Mouse (Mus musculus) bone marrow macrophage, adult 2 months (primary cell): Measurements from ENCODE around the gene Card14. TPM values are rescaled to one million over a fixed set of nuclear protein-coding genes. Genes with fewer than 3 reads are reported as not detected.
A peak's percentile ranks its signal among the peaks of the same experiment; 100 is the strongest.
"Not testable (repeated sequence)": the region's sequence is repeated elsewhere in the genome, so short reads cannot be mapped to it uniquely, and the experiment has no call there.

Source experiments
- H3K27ac ChIP-seq: 2 replicates; pipeline ENCODE4 v1.5.1; 2012; ENCODE audit warnings: low read depth, low read length; ENCODE audit not compliant: insufficient read depth
- H3K4me1 ChIP-seq: 2 replicates; pipeline ENCODE4 v1.6.1; 2012; ENCODE audit warnings: low read length; ENCODE audit not compliant: control insufficient read depth, insufficient read depth
- H3K4me3 ChIP-seq: 2 replicates; pipeline ENCODE4 v1.5.1; 2012; ENCODE audit warnings: mild to moderate bottlenecking, low read length, moderate library complexity; ENCODE audit not compliant: insufficient read depth
- CTCF ChIP-seq: IDR thresholded peaks from 2 replicates; pipeline ENCODE4 v1.5.1; 2012; ENCODE audit warnings: low read depth, mild to moderate bottlenecking, low read length, moderate library complexity
- POLR2A ChIP-seq: IDR thresholded peaks from 2 replicates; pipeline ENCODE4 v1.6.1; 2012; ENCODE audit warnings: mild to moderate bottlenecking, low read depth, low read length, borderline replicate concordance
- polyA plus RNA-seq: library from polyadenylated mRNA; stranded (reverse); fragments of >200 nt; gene quantifications from 2 replicates; pipeline ENCODE4 v1.2.4, GENCODE M21; 2012; ENCODE audit not compliant: missing spikeins, insufficient read depth, insufficient read length

The Card14 gene
- polyA plus RNA-seq, result not detected in 2 replicates

DNA sequence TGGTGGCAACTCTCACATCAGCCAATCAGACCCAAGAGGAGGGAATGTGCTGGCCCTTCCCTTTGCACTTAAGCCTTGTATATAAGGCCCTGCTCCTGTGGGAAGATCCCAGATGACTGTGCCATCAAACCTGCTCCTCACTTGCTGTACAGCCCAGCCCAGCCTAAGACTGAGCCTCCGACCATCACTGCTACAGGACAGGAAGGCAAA, at the start of gene Card14:
Gene Card14 (plus strand): TSS at position 111 of the 210 bp plus-strand sequence.
- TF ChIP-seq POLR2A (no peak), CTCF (no peak)
- Histone ChIP-seq H3K4me1 (no peaks in the 10 kb centered on the region), H3K4me3 (no peak within 1 kb of the TSS), H3K27ac (no peak within 1 kb of the TSS)

DNA sequence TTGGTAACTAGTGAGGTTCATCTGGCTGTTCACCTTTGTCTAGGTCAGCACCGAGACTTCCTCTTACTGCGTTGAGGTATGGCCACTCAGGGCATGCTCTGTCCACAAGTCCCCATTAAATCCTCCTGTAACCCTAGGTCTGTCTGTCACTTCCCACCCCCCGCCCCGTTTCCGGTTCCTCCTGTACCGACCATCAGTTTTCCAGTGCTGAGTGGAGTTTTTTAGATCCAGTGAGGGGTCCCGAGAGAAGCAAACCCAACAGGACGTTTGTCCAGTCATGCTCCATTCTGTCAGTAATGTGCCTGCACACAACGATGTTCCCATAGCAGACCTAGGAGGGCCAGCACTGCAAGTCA, 49.4 kb upstream of the Card14 start:
- no peak for TF ChIP-seq POLR2A
- TF ChIP-seq CTCF, result no peak
- Histone ChIP-seq H3K4me1 (no peaks in the 10 kb centered on the region), H3K27ac (no peak overlapping the region; the same call in 1 of the 2 replicates), H3K4me3 (peak overlapping the region; percentile 58)

DNA sequence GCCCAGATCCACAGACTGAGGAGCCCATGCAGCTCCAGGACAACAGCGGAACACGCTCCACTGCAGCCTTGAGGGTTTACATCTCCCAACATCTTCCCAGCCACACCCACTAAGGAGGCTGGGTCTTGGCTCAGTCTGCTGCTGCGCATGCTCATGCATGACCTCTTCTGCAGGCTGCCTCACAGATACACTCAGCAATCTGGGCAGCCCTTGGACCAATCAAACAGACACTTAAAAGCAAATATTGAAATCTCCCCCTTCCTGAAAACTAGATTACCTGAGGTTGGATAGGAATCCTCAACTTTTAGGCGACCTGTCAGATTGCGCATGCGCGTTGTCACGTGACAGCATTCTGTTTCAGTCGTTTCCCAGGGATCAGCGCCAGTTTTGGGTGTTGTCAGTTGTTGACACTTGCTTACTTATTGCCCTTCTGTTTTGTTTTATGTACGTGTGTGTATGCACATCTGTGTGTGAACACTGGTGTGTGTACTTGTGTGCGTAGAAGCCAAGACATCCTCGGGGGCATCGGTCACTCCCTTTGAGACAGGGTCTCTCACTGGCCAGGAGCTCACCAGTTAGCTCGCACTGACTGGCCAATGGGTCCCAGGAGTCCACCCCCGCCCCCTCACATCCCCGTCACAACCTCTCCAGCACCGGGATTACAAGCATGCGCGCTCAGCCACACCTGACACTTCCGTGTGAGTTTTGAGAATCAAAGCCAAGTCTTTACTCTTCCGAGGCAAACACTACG, 48.8 kb upstream of the Card14 start:
- no peaks in the 10 kb centered on the region for H3K4me1 ChIP-seq
- peak overlapping the region; percentile 63 for H3K27ac ChIP-seq
- H3K4me3 ChIP-seq, result peak overlapping the region; percentile 58
- TF ChIP-seq CTCF (no peak), POLR2A (no peak)

DNA sequence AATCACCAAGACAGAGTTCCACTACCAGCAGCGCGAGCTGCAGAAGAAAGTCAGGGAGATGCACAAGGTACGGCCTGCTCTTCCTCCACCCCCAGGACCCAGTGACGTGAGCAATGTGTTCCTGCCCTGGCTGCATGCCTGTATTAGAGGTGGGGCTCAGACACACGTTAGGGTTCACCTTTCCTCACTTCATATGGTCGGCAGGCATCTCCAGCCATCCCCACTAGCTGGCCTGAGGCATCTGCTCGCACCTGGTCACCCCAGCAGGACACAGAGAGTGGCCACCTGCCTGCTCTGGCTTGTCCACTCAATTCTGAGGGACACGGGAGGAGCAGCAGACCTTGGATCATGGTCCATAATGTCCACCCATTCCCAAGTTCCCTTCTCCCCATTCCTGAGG, 47.6 kb upstream of the Card14 start:
- no peak overlapping the region for H3K27ac ChIP-seq
- no peaks in the 10 kb centered on the region for H3K4me1 ChIP-seq
- H3K4me3 ChIP-seq, result no peak overlapping the region
- TF ChIP-seq CTCF (no peak), POLR2A (no peak)

DNA sequence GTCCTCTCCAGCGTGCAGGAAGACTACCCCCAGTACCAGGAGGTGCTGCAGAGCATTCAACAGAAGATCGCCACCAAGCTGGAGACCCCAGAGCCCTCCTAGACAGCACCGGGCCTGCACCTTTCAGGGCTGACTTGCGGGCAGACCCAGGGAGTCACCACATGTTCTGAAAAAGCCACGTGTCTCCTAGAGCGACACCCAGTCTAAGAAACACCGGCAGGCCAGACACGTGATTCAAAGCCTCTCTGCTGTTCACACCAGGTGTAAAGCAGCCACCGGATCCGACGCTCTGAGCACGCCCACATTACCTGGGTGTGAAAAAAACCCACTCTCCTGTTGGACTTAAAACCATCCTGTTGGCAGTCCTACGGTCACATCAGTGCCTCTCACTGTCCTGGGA, 43.2 kb upstream of the Card14 start:
- Histone ChIP-seq H3K4me3 (no peak overlapping the region), H3K27ac (no peak overlapping the region), H3K4me1 (peaks cover 13% of the 10 kb centered on the region)
- TF ChIP-seq CTCF (no peak), POLR2A (no peak)

DNA sequence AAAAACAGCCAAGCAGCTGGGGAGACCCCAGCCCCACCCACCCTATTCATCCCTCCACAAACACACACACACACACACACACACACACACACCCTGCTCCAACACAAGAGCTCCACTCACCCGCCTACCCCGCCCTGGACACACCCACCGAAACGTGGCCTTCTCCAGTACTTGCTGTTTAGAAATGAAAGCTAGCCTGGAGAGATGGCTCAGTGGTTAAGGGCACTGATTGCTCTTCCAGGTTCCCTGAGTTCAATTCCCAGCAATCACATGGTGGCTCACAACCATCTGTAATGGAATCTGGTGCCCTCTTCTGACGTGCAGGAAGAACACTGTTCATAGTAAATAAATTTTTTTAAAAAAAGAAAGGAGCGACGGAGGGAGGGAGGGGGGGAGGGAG, 41.8 kb upstream of the Card14 start:
- TF ChIP-seq CTCF, result no peak
- TF ChIP-seq POLR2A, result no peak
- H3K4me3 ChIP-seq, result no peak overlapping the region
- no peak overlapping the region for H3K27ac ChIP-seq
- H3K4me1 ChIP-seq, result peaks cover 13% of the 10 kb centered on the region

DNA sequence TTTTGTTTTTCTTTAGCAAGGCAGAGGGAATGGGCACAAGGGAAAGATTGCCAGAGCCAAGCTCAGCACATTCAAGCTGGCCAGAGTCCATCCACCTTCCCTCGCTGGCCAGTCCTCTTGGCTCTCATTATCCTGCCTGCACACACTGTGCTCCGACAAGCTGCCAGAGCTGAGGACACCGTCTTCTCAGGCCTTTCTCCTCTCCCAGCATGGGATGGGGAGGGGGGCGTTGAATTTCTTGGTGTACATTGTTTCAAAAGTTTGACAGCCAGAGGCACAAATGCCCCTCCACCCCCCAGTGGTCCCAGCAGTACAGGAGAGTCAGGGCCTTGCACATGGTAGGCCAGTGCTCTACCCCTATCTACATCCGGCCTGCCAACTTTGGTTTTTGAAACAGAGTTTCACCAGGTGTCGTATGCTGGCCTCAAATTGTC, 40.3 kb upstream of the Card14 start:
- Histone ChIP-seq H3K4me3 (no peak overlapping the region), H3K4me1 (peaks cover 13% of the 10 kb centered on the region), H3K27ac (no peak overlapping the region)
- TF ChIP-seq POLR2A (no peak), CTCF (no peak)

DNA sequence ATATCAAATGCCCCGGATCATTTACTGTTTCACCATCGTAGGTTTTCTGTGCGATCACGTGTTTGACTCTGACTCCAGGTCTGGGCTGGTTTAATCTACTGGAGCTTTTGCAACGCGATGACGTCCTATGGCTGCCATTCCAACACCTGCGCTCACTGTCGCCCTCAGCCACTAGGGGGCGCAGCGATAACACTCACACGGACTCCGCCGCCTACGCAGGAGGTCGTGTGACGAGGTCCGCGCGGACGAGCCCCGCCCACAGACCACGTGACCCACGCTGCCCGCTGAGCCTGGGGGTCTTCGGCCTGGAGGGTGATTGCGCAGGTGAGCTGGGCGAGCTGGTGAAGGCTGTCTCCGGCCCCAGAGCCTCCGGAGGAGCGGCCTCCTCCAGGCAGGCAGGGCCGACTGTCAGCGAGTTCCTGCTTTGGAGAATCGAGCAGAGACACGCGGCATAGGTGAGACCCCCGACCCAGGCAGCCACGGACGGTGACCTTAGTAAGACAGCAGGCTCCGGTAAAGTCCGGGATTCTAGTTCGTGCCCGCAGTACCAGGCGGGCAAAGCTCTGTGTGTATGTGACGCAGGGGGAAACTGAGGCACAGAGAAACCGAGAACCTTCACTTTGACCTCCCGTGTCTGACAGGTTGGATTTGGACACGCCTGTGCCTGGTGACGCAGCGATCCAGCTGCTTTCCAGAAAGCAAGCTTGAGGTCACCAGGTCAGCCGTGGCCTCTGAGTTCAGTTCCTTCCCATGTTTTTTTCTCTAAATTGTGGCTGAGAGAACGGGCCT, 39.6 kb upstream of the Card14 start, which contains the start of gene Gaa:
Gene Gaa (plus strand): TSS at position 120 of the 789 bp plus-strand sequence.
- TF ChIP-seq CTCF (peak; percentile 59), POLR2A (no peak)
- Histone ChIP-seq H3K27ac (peak within 1 kb of the TSS; percentile 54), H3K4me1 (peaks cover 13% of the 10 kb centered on the region), H3K4me3 (peak within 1 kb of the TSS; percentile 79)

DNA sequence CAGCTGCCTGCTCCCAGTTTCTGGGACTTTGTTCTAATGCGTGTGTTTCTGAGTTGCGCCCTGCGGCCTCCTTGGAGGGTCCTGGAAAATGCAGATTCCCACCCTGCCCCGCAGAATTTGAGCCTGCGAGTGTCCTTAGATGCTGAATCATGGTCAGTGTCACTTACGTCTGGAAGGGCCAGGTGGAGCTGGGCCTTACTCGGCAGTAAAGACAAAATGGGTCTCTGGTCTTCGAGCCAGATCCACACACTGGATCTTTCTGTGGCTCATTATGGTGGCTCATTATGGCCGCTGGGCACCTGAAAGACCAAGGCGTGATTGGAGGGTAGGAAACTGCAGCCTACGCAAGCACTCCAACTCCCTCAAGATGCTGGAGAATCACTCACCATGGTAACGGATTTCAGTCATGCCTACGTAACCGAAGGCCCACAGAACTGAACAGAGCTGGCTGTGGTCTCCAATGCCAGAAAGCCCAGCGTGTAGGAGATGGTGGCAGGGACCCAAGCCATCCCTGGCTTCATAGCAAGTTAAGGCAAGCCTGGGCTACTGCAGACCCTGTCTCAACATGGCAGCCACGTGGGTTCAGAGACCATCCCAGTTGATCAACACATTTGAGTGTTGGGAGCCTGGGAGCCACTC, 38.9 kb upstream of the Card14 start:
- no peak; the same call in 1 of the 2 replicates for TF ChIP-seq CTCF
- TF ChIP-seq POLR2A, result no peak
- H3K27ac ChIP-seq, result peak overlapping the region; percentile 54
- H3K4me3 ChIP-seq, result peak overlapping the region; percentile 79
- H3K4me1 ChIP-seq, result peaks cover 13% of the 10 kb centered on the region

DNA sequence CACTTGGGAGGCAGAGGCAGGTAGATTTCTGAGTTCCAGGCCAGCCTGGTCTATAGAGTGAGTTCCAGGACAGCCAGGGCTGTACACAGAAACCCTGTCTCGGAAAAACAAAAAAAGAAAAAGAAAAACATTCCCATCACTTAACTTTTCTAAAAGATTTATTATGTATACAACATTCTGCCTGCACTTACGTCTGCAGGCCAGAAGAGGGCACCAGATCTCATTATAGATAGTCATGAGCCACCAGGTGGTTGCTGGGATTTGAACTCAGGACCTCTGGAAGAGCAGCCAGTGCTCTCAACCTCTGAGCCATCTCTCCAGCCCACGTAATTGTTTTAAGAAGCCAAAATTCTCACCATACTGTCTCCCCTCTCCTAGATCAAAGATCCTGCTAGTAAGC, 35.1 kb upstream of the Card14 start:
- not testable (repeated sequence) for H3K4me1 ChIP-seq, H3K27ac ChIP-seq, H3K4me3 ChIP-seq
- TF ChIP-seq CTCF, result 0 out of 2 replicates have a peak, but pooled peaks have one; percentile 16
